14 mouse cellular contexts compared by ENCODE assay signal in the genomic region with DNA sequence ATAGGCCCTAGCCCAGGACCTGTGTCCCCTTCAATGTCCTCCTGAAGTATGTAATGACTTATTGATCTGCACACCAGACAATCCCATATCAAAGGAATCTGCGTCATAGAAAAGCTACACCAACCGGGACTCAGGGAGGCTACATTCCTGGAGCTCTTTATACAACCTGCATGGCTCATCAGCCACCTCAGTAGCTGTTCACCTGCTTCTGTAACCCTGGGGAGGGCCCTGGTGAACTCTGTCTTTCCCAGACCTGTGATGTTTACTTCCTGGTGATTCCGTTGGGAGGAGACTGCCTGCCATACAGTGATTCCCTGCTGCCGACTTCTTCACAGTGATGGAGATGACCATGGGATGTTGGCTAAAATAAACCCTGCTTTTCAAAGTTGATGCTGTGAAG. TPM values are rescaled to one million over a fixed set of nuclear protein-coding genes. Genes with fewer than 3 reads are reported as not detected.
"Had no signal": no experiment of that assay in that cellular context is flagged by ENCODE, and none has a peak within 500 bp of the region (broad histone marks: within the 10 kb centered on the region; RNA-seq: fewer than 3 reads in every experiment).

No protein-coding gene starts in this region.

- DNase-seq: lung, embryonic 14.5 days; lung, postnatal 10 days; lung, postnatal 4 days; midbrain, embryonic 14.5 days; retina, postnatal 1 day; right cerebral cortex, adult 18-20 months; right cerebral cortex, postnatal 25 days; right cerebral cortex, postnatal 4 days; spleen, adult 18-20 months; thymus, adult 18-20 months; thymus, postnatal 14 days; thymus, postnatal 36 days had no signal

RNA-seq across cellular contexts. Expression of gene Aqp12, which starts 17.2 kb away (rescaled TPM):
- total RNA-seq: megakaryocyte, adult 5-6 weeks; megakaryocyte-erythroid progenitor cell, adult 5-6 weeks had no signal
